Comparison of ENCODE assay signal across 8 mouse cellular contexts in genomic region chr4:125703310-125703690, GRCm38 (mm10).
DNase-seq lines count a peak whose midpoint lies in the region; ATAC-seq and TF ChIP-seq lines count a peak whose summit lies in the region.
"Had no signal": no experiment of that assay in that cellular context is flagged by ENCODE, and none has a peak within 500 bp of the region (broad histone marks: within the 10 kb centered on the region; RNA-seq: fewer than 3 reads in every experiment).

No protein-coding gene starts in this region.

- ATAC-seq in granulocyte monocyte progenitor cell, adult 5-6 weeks (replicated peaks; ENCODE audit: poor library complexity, severe bottlenecking), result peak; percentile 35
- 0 out of 2 replicates have a peak, but pooled peaks have one; percentile 20 for ATAC-seq in kidney, embryonic 16.5 days (ENCODE audit: low FRiP score, low TSS enrichment)
- ATAC-seq in megakaryocyte-erythroid progenitor cell, adult 5-6 weeks (replicated peaks; ENCODE audit: low FRiP score, low TSS enrichment, poor library complexity, severe bottlenecking), result 0 out of 2 replicates have a peak, but pooled peaks have one; percentile 24

- H3K4me1 ChIP-seq in testis, adult 2 months (ENCODE audit: control insufficient read depth, insufficient read depth, low read length), result no peaks in the 10 kb centered on the region
- H3K4me1 ChIP-seq in kidney, embryonic 16.5 days (ENCODE audit: insufficient read depth, low read length), result peaks cover 3% of the 10 kb centered on the region; the same call in 1 of the 2 replicates
- H3K4me1 ChIP-seq: liver, embryonic 13.5 days had no signal

- no peak for TF ChIP-seq POLR2A in testis, adult 2 months (IDR thresholded peaks at IDR 0.05; ENCODE audit: control insufficient read depth, low read depth, low read length)

- H3K36me3 ChIP-seq in testis, adult 2 months (ENCODE audit: control insufficient read depth, insufficient read depth, low read length), result no peaks in the 10 kb centered on the region
- H3K36me3 ChIP-seq in kidney, embryonic 16.5 days (ENCODE audit: insufficient read depth, low read length), result no peaks in the 10 kb centered on the region
- H3K36me3 ChIP-seq: liver, embryonic 13.5 days had no signal

- peak; percentile 32; the same call in 1 of the 2 replicates for TF ChIP-seq CTCF in testis, adult 2 months (IDR thresholded peaks at IDR 0.05; ENCODE audit: control insufficient read depth, insufficient read depth, insufficient replicate concordance, low read depth, low read length)

- no peak overlapping the region for H3K27ac ChIP-seq in testis, adult 2 months (ENCODE audit: control insufficient read depth, insufficient read depth, low read depth, low read length)
- H3K27ac ChIP-seq in kidney, embryonic 16.5 days (ENCODE audit: low read length), result no peak overlapping the region
- H3K27ac ChIP-seq: liver, embryonic 13.5 days had no signal

- H3K4me3 ChIP-seq in testis, adult 2 months (ENCODE audit: control insufficient read depth, low read depth, low read length), result no peak overlapping the region
- no peak overlapping the region for H3K4me3 ChIP-seq in kidney, embryonic 16.5 days (ENCODE audit: low read length)
- H3K4me3 ChIP-seq: liver, embryonic 13.5 days had no signal

- 43% methylated on average over 4 of the region's 4 CpGs for WGBS in kidney, embryonic 16.5 days

- H3K4me2 ChIP-seq in kidney, embryonic 16.5 days (replicated peaks; ENCODE audit: low read depth, low read length), result no peak overlapping the region
- H3K4me2 ChIP-seq: liver, embryonic 13.5 days had no signal

- no peaks in the 10 kb centered on the region for H3K27me3 ChIP-seq in testis, adult 2 months (ENCODE audit: control insufficient read depth, insufficient read depth, low read length)
- H3K27me3 ChIP-seq in kidney, embryonic 16.5 days (ENCODE audit: insufficient read depth, low read length), result no peaks in the 10 kb centered on the region

- DNase-seq in testis, postnatal 10 days (ENCODE audit: low spot score), result no peak
- DNase-seq in cerebellum, adult 11-12 months, result peak; percentile 14
- no peak for DNase-seq in ovary, postnatal 14 days (ENCODE audit: low spot score)
- DNase-seq: liver, embryonic 13.5 days had no signal

- H3K9ac ChIP-seq in kidney, embryonic 16.5 days (replicated peaks; ENCODE audit: low read length), result no peak overlapping the region
- H3K9ac ChIP-seq: liver, embryonic 13.5 days had no signal

- H3K9me3 ChIP-seq in kidney, embryonic 16.5 days (ENCODE audit: low read length), result no peaks in the 10 kb centered on the region
- H3K9me3 ChIP-seq: liver, embryonic 13.5 days had no signal
